ENCODE assay signal across 11 mouse cellular contexts in the genomic region with DNA sequence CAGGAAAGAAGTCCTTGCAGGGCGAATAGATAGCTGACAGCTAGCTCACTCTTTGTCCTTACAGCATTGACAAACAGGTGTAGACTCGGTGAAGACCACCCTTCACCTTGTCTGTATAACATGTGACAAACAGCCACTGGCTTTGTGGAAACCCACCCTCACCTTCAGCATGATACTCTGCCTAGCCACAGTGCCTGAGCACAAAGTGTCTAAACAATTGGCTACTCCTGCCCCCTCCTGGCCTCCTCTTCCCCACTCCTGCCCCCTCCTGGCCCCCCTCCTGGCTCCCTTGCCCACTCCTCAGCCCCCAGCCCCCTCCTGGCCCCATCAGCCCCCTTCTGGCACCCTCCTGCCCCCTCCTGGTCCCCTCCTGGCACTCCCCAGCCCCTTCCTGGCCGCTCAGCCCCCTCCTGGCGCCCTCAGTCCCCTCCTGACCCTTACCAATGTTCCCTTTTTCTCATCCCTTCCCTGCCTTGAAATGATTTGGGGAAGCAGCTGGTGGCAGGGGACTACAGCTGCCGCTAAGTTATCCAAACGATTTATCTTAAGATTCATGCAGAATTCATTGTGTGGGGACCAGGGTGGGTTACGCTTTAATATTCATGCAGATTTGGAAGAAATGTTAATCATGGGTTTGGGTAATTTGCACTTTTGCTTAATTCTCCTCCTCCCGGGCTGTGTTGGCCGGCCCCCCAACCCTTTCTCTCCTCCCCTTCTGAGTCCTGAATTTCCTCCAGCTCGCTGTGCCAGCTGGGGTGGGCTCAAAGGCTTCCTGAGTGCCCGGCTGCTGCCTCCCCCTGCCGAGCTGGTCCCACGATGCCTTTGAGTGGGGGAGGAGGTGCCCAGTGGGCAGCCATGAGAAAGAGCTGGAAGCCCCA.
A peak's percentile ranks its signal among the peaks of the same experiment; 100 is the strongest.
DNase-seq lines count a peak whose midpoint lies in the region; ATAC-seq lines count a peak whose summit lies in the region.
"Had no signal": no experiment of that assay in that cellular context is flagged by ENCODE, and none has a peak within 500 bp of the region (broad histone marks: within the 10 kb centered on the region; RNA-seq: fewer than 3 reads in every experiment).

No protein-coding gene starts in this region.

- whole genome bisulfite sequencing in forebrain, embryonic 16.5 days: 10% methylated on average over 13 of the region's 13 CpGs
- WGBS in midbrain, embryonic 10.5 days: 20% methylated on average over 13 of the region's 13 CpGs
- WGBS in intestine, embryonic 15.5 days: 20% methylated on average over 13 of the region's 13 CpGs

- peak overlapping the region; percentile 78 for H3K27ac ChIP-seq in forebrain, embryonic 16.5 days (ENCODE audit: low read length)
- peak overlapping the region; percentile 83 for H3K27ac ChIP-seq in midbrain, embryonic 10.5 days (replicated peaks)
- no peak overlapping the region for H3K27ac ChIP-seq in intestine, embryonic 15.5 days
- H3K27ac ChIP-seq: liver, embryonic 14.5 days; stomach, embryonic 15.5 days had no signal

- H3K9me3 ChIP-seq in forebrain, embryonic 16.5 days (ENCODE audit: control insufficient read depth, low read length): no peaks in the 10 kb centered on the region; the same call in 1 of the 2 replicates
- H3K9me3 ChIP-seq in midbrain, embryonic 10.5 days (replicated peaks): peaks cover 12% of the 10 kb centered on the region; the same call in 1 of the 2 replicates
- H3K9me3 ChIP-seq in intestine, embryonic 15.5 days: no peaks in the 10 kb centered on the region
- H3K9me3 ChIP-seq: stomach, embryonic 15.5 days had no signal

- H3K9ac ChIP-seq in forebrain, embryonic 16.5 days (replicated peaks; ENCODE audit: low read depth, low read length): peak overlapping the region; percentile 22; the same call in 1 of the 2 replicates
- H3K9ac ChIP-seq in intestine, embryonic 15.5 days: no peak overlapping the region
- H3K9ac ChIP-seq: liver, embryonic 14.5 days; stomach, embryonic 15.5 days had no signal

- ATAC-seq in forebrain, embryonic 16.5 days: peak; percentile 88
- ATAC-seq in intestine, embryonic 15.5 days: no peak
- ATAC-seq: inflammation-experienced regulatory T-cells, adult 6 months had no signal

- no peaks in the 10 kb centered on the region for H3K27me3 ChIP-seq in forebrain, embryonic 16.5 days (replicated peaks; ENCODE audit: control insufficient read depth, insufficient read depth, low read length)
- H3K27me3 ChIP-seq in midbrain, embryonic 10.5 days (ENCODE audit: low read depth, poor library complexity, severe bottlenecking): peaks cover 3% of the 10 kb centered on the region; the same call in 1 of the 2 replicates
- no peaks in the 10 kb centered on the region for H3K27me3 ChIP-seq in intestine, embryonic 15.5 days (replicated peaks)
- H3K27me3 ChIP-seq: stomach, embryonic 15.5 days had no signal

- peak overlapping the region; percentile 16; the same call in 1 of the 2 replicates for H3K4me2 ChIP-seq in forebrain, embryonic 16.5 days (ENCODE audit: low read length)
- H3K4me2 ChIP-seq in intestine, embryonic 15.5 days (replicated peaks): no peak overlapping the region
- H3K4me2 ChIP-seq: heart, embryonic 11.5 days; stomach, embryonic 15.5 days had no signal

- no peak overlapping the region for H3K4me3 ChIP-seq in forebrain, embryonic 16.5 days (replicated peaks; ENCODE audit: low read length)
- H3K4me3 ChIP-seq in midbrain, embryonic 10.5 days: 0 out of 2 replicates have a peak overlapping the region, but pooled peaks have one; percentile 11
- no peak overlapping the region for H3K4me3 ChIP-seq in intestine, embryonic 15.5 days (replicated peaks)
- H3K4me3 ChIP-seq: stomach, embryonic 15.5 days had no signal

- DNase-seq in right cerebral cortex, postnatal 14 days: peak; percentile 45
- no peak for DNase-seq in right cerebral cortex, adult 2 months (ENCODE audit: low spot score in 2 of 2)
- DNase-seq in midbrain, embryonic 10.5 days (ENCODE audit: low spot score): peak; percentile 36
- DNase-seq in ovary, postnatal 14 days (ENCODE audit: low spot score): no peak
- no peak for DNase-seq in adrenal gland, adult 8-10 months

- no peaks in the 10 kb centered on the region for H3K36me3 ChIP-seq in forebrain, embryonic 16.5 days (ENCODE audit: control insufficient read depth, insufficient read depth)
- no peaks in the 10 kb centered on the region for H3K36me3 ChIP-seq in midbrain, embryonic 10.5 days
- no peaks in the 10 kb centered on the region for H3K36me3 ChIP-seq in intestine, embryonic 15.5 days
- H3K36me3 ChIP-seq: stomach, embryonic 15.5 days had no signal

- peaks cover 24% of the 10 kb centered on the region for H3K4me1 ChIP-seq in forebrain, embryonic 16.5 days (replicated peaks; ENCODE audit: control insufficient read depth, insufficient read depth, low read length)
- peaks cover 41% of the 10 kb centered on the region for H3K4me1 ChIP-seq in midbrain, embryonic 10.5 days
- no peaks in the 10 kb centered on the region for H3K4me1 ChIP-seq in intestine, embryonic 15.5 days (replicated peaks)
- H3K4me1 ChIP-seq: stomach, embryonic 15.5 days had no signal

Comparison
In these comparisons a context has a peak if more than half of its experiments do, and no peak if none do; other contexts are left out.
1. DNase-seq: peak in right cerebral cortex, postnatal 14 days (single experiment) and midbrain, embryonic 10.5 days (single experiment); none in right cerebral cortex, adult 2 months (0 of 2), ovary, postnatal 14 days (single experiment) and adrenal gland, adult 8-10 months (single experiment).